Mouse (Mus musculus): ENCODE measurements at regions not wholly inside any gene's neighbourhood (a gene's known extent, or its start where the extent isn't known, plus 50 kb on each side); places are given as distances from the start of the nearest gene placed in this dataset.
"Not testable (repeated sequence)": the region's sequence is repeated elsewhere in the genome, so short reads cannot be mapped to it uniquely, and the experiment has no call there.

GRCm38 (mm10) chr6:100424181-100424580 is 136.9 kb upstream of the Rybp start:
- no peak for DNase-seq

- DNase-seq = no peak
Observed at GRCm38 (mm10) chr6:100423636-100424035, 136.4 kb upstream of the Rybp start.

GRCm38 (mm10) chr6:100422603-100423002 is 135.3 kb upstream of the Rybp start:
- DNase-seq = no peak

- DNase-seq = no peak
Observed at GRCm38 (mm10) chr6:100421706-100422578, 134.7 kb upstream of the Rybp start.

- no peak for DNase-seq
Observed at GRCm38 (mm10) chr6:100420602-100421001, 133.3 kb upstream of the Rybp start.

GRCm38 (mm10) chr6:100419782-100420540 is 132.7 kb upstream of the Rybp start:
- no peak for DNase-seq

GRCm38 (mm10) chr6:100416046-100416445 is 128.8 kb upstream of the Rybp start:
- DNase-seq = no peak

GRCm38 (mm10) chr6:100415514-100415913 is 128.2 kb upstream of the Rybp start:
- no peak for DNase-seq

GRCm38 (mm10) chr6:100414836-100415235 is 127.6 kb upstream of the Rybp start:
- no peak for DNase-seq

GRCm38 (mm10) chr6:100412486-100412885 is 125.2 kb upstream of the Rybp start:
- DNase-seq = no peak

- no peak for DNase-seq
Observed at GRCm38 (mm10) chr6:100411968-100412367, 124.7 kb upstream of the Rybp start.

- DNase-seq = no peak
Observed at GRCm38 (mm10) chr6:100410067-100410631, 122.9 kb upstream of the Rybp start.

GRCm38 (mm10) chr6:100408826-100409225 is 121.5 kb upstream of the Rybp start:
- DNase-seq = no peak

GRCm38 (mm10) chr6:100406504-100406903 is 119.2 kb upstream of the Rybp start:
- no peak for DNase-seq

GRCm38 (mm10) chr6:100404161-100404560 is 116.9 kb upstream of the Rybp start:
- no peak for DNase-seq

GRCm38 (mm10) chr6:100402716-100403115 is 115.4 kb upstream of the Rybp start:
- DNase-seq = no peak

GRCm38 (mm10) chr6:100401728-100402127 is 114.4 kb upstream of the Rybp start:
- DNase-seq = no peak

GRCm38 (mm10) chr6:100399387-100399786 is 112.1 kb upstream of the Rybp start:
- DNase-seq = not testable (repeated sequence)

GRCm38 (mm10) chr6:100396311-100397200 is 109.3 kb upstream of the Rybp start:
- DNase-seq = no peak

- DNase-seq = peak in 1 of 2 experiments; percentile 6
Observed at GRCm38 (mm10) chr6:100390258-100390910, 103.1 kb upstream of the Rybp start.

GRCm38 (mm10) chr6:100387042-100387441 is 99.8 kb upstream of the Rybp start:
- no peak for DNase-seq

GRCm38 (mm10) chr6:100385640-100386039 is 98.4 kb upstream of the Rybp start:
- DNase-seq = no peak

Data from kidney, postnatal 25 days (tissue).